Mouse (Mus musculus): ENCODE measurements around the gene Zmiz2.

GRCm38 (mm10) chr11:6430186-6430585 is 41.3 kb downstream of the Zmiz2 start:
- TF ChIP-seq USF1 (IDR thresholded peaks at IDR 0.05; ENCODE audit: low read depth, low read length) = no peak
- no peak for TF ChIP-seq UBTF (IDR thresholded peaks at IDR 0.05; ENCODE audit: borderline replicate concordance, insufficient read depth, low read depth, low read length)
- no peak for TF ChIP-seq SIN3A (IDR thresholded peaks at IDR 0.05; ENCODE audit: low read length)
- no peak for TF ChIP-seq GABPA (IDR thresholded peaks at IDR 0.05; ENCODE audit: low read depth, low read length)
- no peak for TF ChIP-seq MAX (IDR thresholded peaks at IDR 0.05; ENCODE audit: low read length)
- no peak for TF ChIP-seq EP300 (IDR thresholded peaks at IDR 0.05; ENCODE audit: low read depth in 1 of 2, low read length in 2 of 2)
- TF ChIP-seq POLR2A (IDR thresholded peaks at IDR 0.05; ENCODE audit: control insufficient read depth in 1 of 2, insufficient read depth in 1 of 2, low read depth in 1 of 2, low read length in 2 of 2, poor library complexity in 1 of 2) = no peak
- TF ChIP-seq CTCF (IDR thresholded peaks at IDR 0.05 in 2 of 3, conservative IDR thresholded peaks at IDR 0.05 in 1 of 3; ENCODE audit: control insufficient read depth in 1 of 3, insufficient read depth in 1 of 3, low read depth in 2 of 3, low read length in 3 of 3, poor library complexity in 1 of 3, severe bottlenecking in 1 of 3) = no peak
- TF ChIP-seq ETS1 (IDR thresholded peaks at IDR 0.05; ENCODE audit: low read depth, low read length) = no peak
- no peak for TF ChIP-seq MYC (IDR thresholded peaks at IDR 0.05; ENCODE audit: low read depth, low read length)
- TF ChIP-seq E2F4 (IDR thresholded peaks at IDR 0.05; ENCODE audit: borderline replicate concordance, low read depth, low read length) = no peak
- TF ChIP-seq TAL1 (IDR thresholded peaks at IDR 0.05; ENCODE audit: low read length) = no peak
- TF ChIP-seq NRF1 (IDR thresholded peaks at IDR 0.05; ENCODE audit: insufficient read depth, low read depth, low read length, poor library complexity, severe bottlenecking) = no peak

All from MEL (cell line).